Mouse (Mus musculus): Measurements from ENCODE around the gene Usp32.
"Not testable (repeated sequence)": the region's sequence is repeated elsewhere in the genome, so short reads cannot be mapped to it uniquely, and the experiment has no call there.

Gene Usp32

DNA sequence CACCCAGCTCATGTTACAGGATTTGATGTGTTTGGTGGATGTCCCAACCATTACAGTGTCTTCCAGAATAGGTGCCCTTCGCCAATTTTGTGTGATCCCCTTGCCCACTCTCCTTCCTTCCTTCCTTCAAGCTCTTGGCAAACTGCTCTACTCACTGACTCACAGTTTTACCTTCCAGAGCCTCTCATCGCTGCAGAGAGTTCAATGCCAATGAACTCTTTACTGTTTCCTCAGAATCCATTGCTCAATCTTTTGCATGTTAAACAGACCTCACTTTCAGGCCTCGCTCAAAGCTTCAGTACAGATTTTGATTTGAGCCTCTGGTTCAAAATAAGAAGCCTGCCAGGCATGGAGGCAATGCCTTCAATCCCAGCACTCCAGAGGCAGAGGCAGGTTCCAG lies 36.0 kb upstream of the Usp32 start:
- peaks cover 3% of the 10 kb centered on the region; the same call in 1 of the 2 replicates for H3K9me3 ChIP-seq (ENCODE audit: low read length)
- H3K27me3 ChIP-seq (ENCODE audit: insufficient read depth, low read length) = peaks cover 5% of the 10 kb centered on the region

DNA sequence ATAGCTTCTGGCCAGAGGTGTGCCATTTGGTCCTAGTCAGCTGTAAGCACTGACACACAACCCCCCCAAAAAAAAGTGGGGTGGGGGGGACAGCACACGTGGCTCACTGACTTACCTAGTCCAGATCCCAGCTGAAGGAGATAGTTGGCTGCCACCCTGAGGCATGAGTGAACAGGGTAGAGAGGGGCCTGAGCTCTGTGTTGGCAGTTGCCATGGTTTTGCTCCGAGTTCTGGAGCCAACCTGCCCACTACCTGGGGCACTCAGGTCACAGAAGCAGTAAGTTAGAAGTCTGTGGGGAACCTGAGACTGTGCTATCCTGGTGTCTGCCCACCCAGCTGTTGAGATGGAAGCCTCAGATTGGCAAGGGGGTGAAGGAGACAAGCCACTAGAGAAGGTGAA lies 30.9 kb upstream of the Usp32 start:
- H3K4me3 ChIP-seq (replicated peaks; ENCODE audit: low read length) = no peak overlapping the region
- no peaks in the 10 kb centered on the region for H3K36me3 ChIP-seq (ENCODE audit: insufficient read depth, low read length)
- peaks cover 21% of the 10 kb centered on the region for H3K27me3 ChIP-seq (ENCODE audit: insufficient read depth, low read length)
- H3K4me1 ChIP-seq (replicated peaks; ENCODE audit: low read depth, low read length) = peaks cover 8% of the 10 kb centered on the region
- peaks cover 3% of the 10 kb centered on the region; the same call in 1 of the 2 replicates for H3K9me3 ChIP-seq (ENCODE audit: low read length)
- TF ChIP-seq CTCF (conservative IDR thresholded peaks at IDR 0.05; ENCODE audit: low read length) (no peak), POU5F1 (IDR thresholded peaks at IDR 0.05; ENCODE audit: borderline replicate concordance, low read length) (no peak), NANOG (IDR thresholded peaks at IDR 0.05; ENCODE audit: borderline replicate concordance, low read length) (no peak)

More for the DNA sequence above, 36.0 kb upstream of the Usp32 start:
- TF ChIP-seq NANOG (IDR thresholded peaks at IDR 0.05; ENCODE audit: borderline replicate concordance, low read length) (no peak), POU5F1 (IDR thresholded peaks at IDR 0.05; ENCODE audit: borderline replicate concordance, low read length) (no peak), CTCF (conservative IDR thresholded peaks at IDR 0.05; ENCODE audit: low read length) (no peak)
- Histone ChIP-seq H3K4me3 (replicated peaks; ENCODE audit: low read length) (no peak overlapping the region), H3K4me1 (replicated peaks; ENCODE audit: low read depth, low read length) (peaks cover 6% of the 10 kb centered on the region), H3K36me3 (ENCODE audit: insufficient read depth, low read length) (no peaks in the 10 kb centered on the region)

DNA sequence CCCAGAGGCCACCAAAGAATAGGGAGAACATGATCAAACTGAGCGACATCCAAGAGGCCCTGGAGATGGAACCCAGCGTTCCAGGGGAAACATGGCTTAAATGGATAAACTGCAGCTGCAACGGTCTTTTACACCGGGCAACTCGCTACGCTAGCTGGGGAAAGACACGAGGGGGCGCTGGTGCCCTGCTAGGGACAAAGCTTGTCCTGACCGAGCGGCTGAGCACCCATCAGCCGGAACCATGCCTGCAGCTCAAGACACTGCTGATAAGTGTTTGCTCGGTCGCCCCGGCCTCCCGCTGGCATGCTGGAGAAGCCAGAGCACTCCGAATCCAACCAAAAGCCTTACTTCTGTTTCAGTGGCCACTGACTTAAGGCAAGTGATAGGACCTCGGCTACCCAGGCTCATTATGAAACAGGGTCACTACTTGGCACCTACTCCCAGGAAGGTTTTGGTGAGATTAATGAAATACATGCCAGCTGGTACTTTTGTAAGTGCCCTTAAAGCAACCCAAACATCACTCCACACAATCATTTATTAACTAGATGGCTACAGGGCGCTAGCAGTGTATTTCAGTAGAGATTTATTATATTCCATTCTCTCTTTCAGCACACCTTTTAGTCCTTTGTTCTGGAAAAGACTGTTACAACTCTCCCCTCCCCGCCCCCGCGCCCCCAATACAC lies 30.2 kb upstream of the Usp32 start, which contains the start of gene 1700125H20Rik:
1700125H20Rik (plus strand) TSS at position 347 of the 683 bp plus-strand sequence.
- Histone ChIP-seq H3K36me3 (ENCODE audit: insufficient read depth, low read length) (no peaks in the 10 kb centered on the region), H3K9me3 (ENCODE audit: low read length) (peaks cover 3% of the 10 kb centered on the region; the same call in 1 of the 2 replicates)
- peak; percentile 85 for TF ChIP-seq CTCF (conservative IDR thresholded peaks at IDR 0.05; ENCODE audit: low read length)
- no peak for TF ChIP-seq NANOG (IDR thresholded peaks at IDR 0.05; ENCODE audit: borderline replicate concordance, low read length)

DNA sequence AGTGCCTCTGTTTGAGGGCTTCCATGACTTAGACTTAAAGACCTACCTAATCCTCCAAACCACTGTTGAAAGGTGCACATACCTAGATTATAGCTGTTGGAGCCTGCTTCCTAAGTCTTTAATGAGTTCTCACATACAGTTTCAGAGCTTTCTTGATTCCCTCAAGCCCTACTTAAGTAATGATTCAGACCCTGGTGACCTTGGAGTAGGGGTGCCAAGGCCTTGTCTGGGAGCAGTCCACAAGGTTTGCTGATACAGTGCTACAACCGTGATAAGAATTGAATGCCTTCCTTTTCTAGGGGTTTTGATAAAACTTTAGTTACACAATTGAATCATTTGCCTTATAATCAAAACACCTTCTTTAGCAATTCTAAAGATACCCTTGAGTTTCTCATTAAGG lies 27.5 kb upstream of the Usp32 start:
- no peaks in the 10 kb centered on the region for H3K36me3 ChIP-seq (ENCODE audit: insufficient read depth, low read length)
- H3K9me3 ChIP-seq (ENCODE audit: low read length) = no peaks in the 10 kb centered on the region
- TF ChIP-seq NANOG (IDR thresholded peaks at IDR 0.05; ENCODE audit: borderline replicate concordance, low read length) (no peak), POU5F1 (IDR thresholded peaks at IDR 0.05; ENCODE audit: borderline replicate concordance, low read length) (no peak), CTCF (conservative IDR thresholded peaks at IDR 0.05; ENCODE audit: low read length) (no peak)
- H3K4me1 ChIP-seq (replicated peaks; ENCODE audit: low read depth, low read length) = peaks cover 8% of the 10 kb centered on the region
- H3K4me3 ChIP-seq (replicated peaks; ENCODE audit: low read length) = no peak overlapping the region
- H3K27me3 ChIP-seq (ENCODE audit: insufficient read depth, low read length) = peaks cover 21% of the 10 kb centered on the region

More for the DNA sequence above, 30.2 kb upstream of the Usp32 start, which contains the start of gene 1700125H20Rik:
- Histone ChIP-seq H3K4me3 (replicated peaks; ENCODE audit: low read length) (no peak within 1 kb of the TSS), H3K27me3 (ENCODE audit: insufficient read depth, low read length) (peaks cover 21% of the 10 kb centered on the region), H3K4me1 (replicated peaks; ENCODE audit: low read depth, low read length) (peaks cover 8% of the 10 kb centered on the region)

DNA sequence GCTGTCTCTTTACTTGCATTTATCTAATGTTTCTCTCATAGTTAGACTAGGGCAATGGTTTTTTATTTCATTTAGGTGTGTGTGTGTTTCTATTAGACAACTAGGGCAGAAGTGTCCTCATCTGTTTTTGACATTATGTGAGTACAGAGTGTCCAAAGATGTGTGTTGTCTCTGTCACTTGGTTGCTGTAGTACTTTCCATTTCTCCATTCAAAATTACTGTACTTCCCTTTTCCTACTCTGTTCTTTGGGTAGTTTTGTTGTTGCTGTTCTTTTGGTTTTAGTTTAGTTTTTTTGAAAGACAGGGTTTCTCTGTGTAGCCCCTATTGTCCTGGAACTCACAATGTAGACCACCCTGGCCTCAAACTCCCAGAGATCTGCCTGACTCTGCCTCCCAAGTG lies 24.4 kb upstream of the Usp32 start:
- Histone ChIP-seq H3K27me3 (ENCODE audit: insufficient read depth, low read length) (peaks cover 7% of the 10 kb centered on the region; the same call in 1 of the 2 replicates), H3K9me3 (ENCODE audit: low read length) (no peaks in the 10 kb centered on the region), H3K4me1 (replicated peaks; ENCODE audit: low read depth, low read length) (no peaks in the 10 kb centered on the region)

DNA sequence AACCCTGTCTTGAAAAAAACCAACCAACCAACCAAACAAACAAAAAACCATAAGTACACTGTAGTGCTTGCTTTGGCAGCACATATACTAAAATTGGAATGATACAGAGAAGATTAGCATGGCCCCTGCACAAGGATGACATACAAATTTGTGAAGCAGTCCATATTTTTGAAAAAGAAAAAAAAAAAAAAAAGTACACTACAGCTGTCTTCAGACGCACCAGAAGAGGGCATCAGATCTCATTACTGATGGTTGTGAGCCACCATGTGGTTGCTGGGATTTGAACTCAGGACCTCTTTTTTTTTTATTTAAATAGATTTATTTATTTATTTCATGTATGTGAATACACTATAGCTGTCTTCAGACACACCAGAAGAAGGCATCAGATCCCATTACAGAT lies 23.1 kb upstream of the Usp32 start:
- peaks cover 14% of the 10 kb centered on the region for H3K27me3 ChIP-seq (ENCODE audit: insufficient read depth, low read length)
- not testable (repeated sequence) for H3K4me3 ChIP-seq (replicated peaks; ENCODE audit: low read length); H3K9me3 ChIP-seq (ENCODE audit: low read length)

More for the DNA sequence above, 24.4 kb upstream of the Usp32 start:
- Histone ChIP-seq H3K4me3 (replicated peaks; ENCODE audit: low read length) (no peak overlapping the region), H3K36me3 (ENCODE audit: insufficient read depth, low read length) (no peaks in the 10 kb centered on the region)
- no peak for TF ChIP-seq POU5F1 (IDR thresholded peaks at IDR 0.05; ENCODE audit: borderline replicate concordance, low read length)

DNA sequence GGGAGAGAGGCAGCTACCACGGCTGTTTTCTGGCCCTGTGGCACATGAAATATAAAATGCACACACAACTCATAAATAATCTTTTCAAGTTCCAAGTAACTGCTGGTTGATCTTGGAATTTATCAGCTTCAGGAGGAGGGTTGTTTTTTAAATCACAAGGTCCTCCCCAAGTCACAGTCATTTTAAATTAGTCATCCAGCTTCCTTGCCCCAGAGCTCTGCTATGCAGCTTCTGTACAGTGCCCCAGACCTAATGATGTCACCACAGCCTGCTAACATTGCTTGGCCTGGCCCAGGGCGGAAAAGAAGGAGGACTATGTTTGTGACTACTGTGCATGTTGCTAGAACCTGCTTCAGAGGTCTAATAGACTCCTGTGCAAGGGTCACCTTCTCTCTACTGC lies 17.3 kb upstream of the Usp32 start:
- Histone ChIP-seq H3K9me3 (ENCODE audit: low read length) (no peaks in the 10 kb centered on the region), H3K4me1 (replicated peaks; ENCODE audit: low read depth, low read length) (no peaks in the 10 kb centered on the region), H3K4me3 (replicated peaks; ENCODE audit: low read length) (no peak overlapping the region), H3K36me3 (ENCODE audit: insufficient read depth, low read length) (no peaks in the 10 kb centered on the region), H3K27me3 (ENCODE audit: insufficient read depth, low read length) (peaks cover 14% of the 10 kb centered on the region)
- TF ChIP-seq CTCF (conservative IDR thresholded peaks at IDR 0.05; ENCODE audit: low read length) (no peak), NANOG (IDR thresholded peaks at IDR 0.05; ENCODE audit: borderline replicate concordance, low read length) (no peak), POU5F1 (IDR thresholded peaks at IDR 0.05; ENCODE audit: borderline replicate concordance, low read length) (no peak)

More for the DNA sequence above, 23.1 kb upstream of the Usp32 start:
- H3K36me3 ChIP-seq (ENCODE audit: insufficient read depth, low read length); H3K4me1 ChIP-seq (replicated peaks; ENCODE audit: low read depth, low read length): not testable (repeated sequence)

DNA sequence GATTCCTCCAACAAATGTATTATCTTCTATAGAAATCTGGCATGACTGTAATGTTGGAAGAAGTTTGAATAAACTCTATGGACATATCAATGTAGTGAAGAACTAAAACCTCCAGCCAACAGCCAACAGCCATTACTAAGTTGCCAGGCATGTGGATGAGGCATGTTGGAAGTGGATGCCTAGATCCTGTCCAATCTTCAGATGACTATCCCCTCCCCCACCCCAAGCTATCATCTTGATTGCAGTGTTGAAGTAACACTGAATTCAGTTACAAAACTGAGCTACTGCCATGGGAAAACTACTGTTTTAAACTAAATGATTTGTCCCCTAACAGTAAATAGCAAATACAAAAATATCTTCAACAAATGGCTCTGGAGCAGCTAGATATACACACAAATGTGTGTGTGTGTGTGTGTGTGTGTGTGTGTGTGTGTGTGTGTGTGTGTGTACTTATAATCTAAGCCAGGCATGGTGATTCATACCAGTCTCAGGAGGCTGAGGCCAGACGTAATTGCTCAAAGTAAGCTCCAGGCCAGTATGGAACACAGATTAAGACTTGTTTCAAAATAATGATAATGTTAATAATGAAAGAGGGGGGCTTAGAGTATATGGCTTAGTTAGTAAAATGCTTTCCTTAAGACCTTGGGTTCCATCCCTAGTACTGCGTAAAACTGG lies 12.4 kb upstream of the Usp32 start:
- no peaks in the 10 kb centered on the region for H3K36me3 ChIP-seq (ENCODE audit: insufficient read depth, low read length)
- H3K4me3 ChIP-seq (replicated peaks; ENCODE audit: low read length) = no peak overlapping the region
- TF ChIP-seq CTCF (conservative IDR thresholded peaks at IDR 0.05; ENCODE audit: low read length) = no peak

More for the DNA sequence above, 12.4 kb upstream of the Usp32 start:
- Histone ChIP-seq H3K27me3 (ENCODE audit: insufficient read depth, low read length) (peaks cover 3% of the 10 kb centered on the region; the same call in 1 of the 2 replicates), H3K9me3 (ENCODE audit: low read length) (no peaks in the 10 kb centered on the region), H3K4me1 (replicated peaks; ENCODE audit: low read depth, low read length) (no peaks in the 10 kb centered on the region)

Measured in E14TG2a.4 (cell line).